Mouse (Mus musculus) limb, embryonic 14.5 days (tissue): Measurements from ENCODE around the gene Fbxo46. TPM values are rescaled to one million over a fixed set of nuclear protein-coding genes. Genes with fewer than 3 reads are reported as not detected.
A peak's percentile ranks its signal among the peaks of the same experiment; 100 is the strongest.

Experiments used
- ATAC-seq: fragments of 200-750 bp; cut with Nextera tagmentation; 2 replicates; pipeline ENCODE4 v1.8.0; 2017; ENCODE audit warnings: low read depth, moderate number of reproducible peaks, moderate TSS enrichment; ENCODE audit not compliant: low FRiP score
- DNase-seq: peaks from one replicate; pipeline ENCODE4 v3.0.0-alpha.2; 2015; ENCODE audit warnings: low spot score
- H3K27ac ChIP-seq: fragments of 300-500 bp; sonication (generic); replicated peaks from 2 replicates; pipeline ENCODE4 v1.5.1; 2014; ENCODE audit warnings: low read depth, mild to moderate bottlenecking, low read length, moderate library complexity, mixed read lengths
- H3K27me3 ChIP-seq: fragments of 300-500 bp; sonication (generic); 2 replicates; pipeline ENCODE4 v1.6.1; 2014; ENCODE audit warnings: low read length, mixed read lengths; ENCODE audit not compliant: control insufficient read depth, insufficient read depth
- H3K36me3 ChIP-seq: fragments of 300-500 bp; sonication (generic); 2 replicates; pipeline ENCODE4 v1.6.1; 2014; ENCODE audit warnings: mild to moderate bottlenecking, low read length, moderate library complexity, mixed read lengths; ENCODE audit not compliant: control insufficient read depth, insufficient read depth
- H3K4me1 ChIP-seq: fragments of 300-500 bp; sonication (generic); 2 replicates; pipeline ENCODE4 v1.6.1; 2014; ENCODE audit warnings: antibody characterized with exemption, low read length, mixed read lengths; ENCODE audit not compliant: control insufficient read depth, insufficient read depth
- H3K4me2 ChIP-seq: fragments of 300-500 bp; sonication (generic); replicated peaks from 2 replicates; pipeline ENCODE4 v1.6.1; 2014; ENCODE audit warnings: low read depth, mild to moderate bottlenecking, low read length, moderate library complexity; ENCODE audit not compliant: severe bottlenecking
- H3K4me3 ChIP-seq: fragments of 300-500 bp; sonication (generic); replicated peaks from 2 replicates; pipeline ENCODE4 v1.5.1; 2014; ENCODE audit warnings: low read length
- H3K9ac ChIP-seq: fragments of 300-500 bp; sonication (generic); 2 replicates; pipeline ENCODE4 v1.6.1; 2014; ENCODE audit warnings: mild to moderate bottlenecking, low read depth, low read length, moderate library complexity; ENCODE audit not compliant: severe bottlenecking
- H3K9me3 ChIP-seq: fragments of 300-500 bp; sonication (generic); 2 replicates; pipeline ENCODE4 v1.6.1; 2016; ENCODE audit warnings: low read length; ENCODE audit not compliant: control insufficient read depth
- POLR2A ChIP-seq: fragments of 200-500 bp; IDR thresholded peaks from 2 replicates; pipeline ENCODE4 v1.8.0; 2012; ENCODE audit warnings: inconsistent platforms, mild to moderate bottlenecking, moderate library complexity, borderline replicate concordance; ENCODE audit not compliant: insufficient read depth, insufficient read length; ENCODE audit errors: extremely low read depth
- WGBS: fragments of 180-500 bp; shearing (Covaris S2); extraction: QIAGEN DNeasy Blood & Tissue Kit; methylation state at CpG from one replicate; pipeline ENCODE4 v1.1.7; 2014; 5-methylcytosine and 5-hydroxymethylcytosine counted together
- polyA plus RNA-seq, 2 experiments: library from polyadenylated mRNA; depleted of rRNA in 1 of 2; stranded (reverse) in 1 of 2; unstranded in 1 of 2; fragments of >200 nt; fragmentation: Nextera tagmentation in 1 of 2; extraction: Ambion mirVana in 1 of 2; gene quantifications; 2 replicates each; pipeline versions ENCODE4 v1.2.1 to v1.2.3; 2012 to 2014

Gene Fbxo46
- polyA plus RNA-seq, 2 experiments: 9.9 to 10.6 TPM

DNA sequence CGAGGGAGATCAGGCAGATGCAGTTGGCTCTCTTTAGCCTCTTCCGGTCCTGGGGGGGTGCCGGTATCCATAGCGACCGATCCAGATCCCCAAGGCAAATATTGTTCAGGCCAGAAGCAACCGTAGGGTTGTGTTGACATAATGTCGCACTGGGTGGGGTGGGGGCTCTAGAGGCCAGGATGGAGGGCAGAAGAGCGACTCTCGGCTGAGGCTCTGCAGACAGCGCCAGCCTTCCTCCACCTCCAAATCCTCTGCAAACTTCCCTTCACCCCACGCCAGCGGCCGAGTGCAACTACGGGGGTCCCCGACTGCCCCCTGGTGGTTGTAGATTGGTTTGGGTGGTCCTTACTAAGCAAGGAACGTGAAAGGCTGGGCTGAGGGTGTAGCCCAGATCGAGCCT lies 53.2 kb downstream of the Fbxo46 start:
- peaks cover 2% of the 10 kb centered on the region; the same call in 1 of the 2 replicates for H3K4me1 ChIP-seq
- H3K9me3 ChIP-seq: peaks cover 5% of the 10 kb centered on the region; the same call in 1 of the 2 replicates
- H3K36me3 ChIP-seq: no peaks in the 10 kb centered on the region
- DNase-seq (peak; percentile 92), ATAC-seq (peak; percentile 76)
- WGBS: 6% methylated on average over 17 of the region's 17 CpGs
- peak overlapping the region; percentile 53 for H3K4me2 ChIP-seq
- no peak overlapping the region for H3K27ac ChIP-seq
- peak overlapping the region; percentile 28 for H3K4me3 ChIP-seq
- peaks cover 27% of the 10 kb centered on the region for H3K27me3 ChIP-seq
- peak overlapping the region; percentile 38 for H3K9ac ChIP-seq
- no peak for TF ChIP-seq POLR2A

DNA sequence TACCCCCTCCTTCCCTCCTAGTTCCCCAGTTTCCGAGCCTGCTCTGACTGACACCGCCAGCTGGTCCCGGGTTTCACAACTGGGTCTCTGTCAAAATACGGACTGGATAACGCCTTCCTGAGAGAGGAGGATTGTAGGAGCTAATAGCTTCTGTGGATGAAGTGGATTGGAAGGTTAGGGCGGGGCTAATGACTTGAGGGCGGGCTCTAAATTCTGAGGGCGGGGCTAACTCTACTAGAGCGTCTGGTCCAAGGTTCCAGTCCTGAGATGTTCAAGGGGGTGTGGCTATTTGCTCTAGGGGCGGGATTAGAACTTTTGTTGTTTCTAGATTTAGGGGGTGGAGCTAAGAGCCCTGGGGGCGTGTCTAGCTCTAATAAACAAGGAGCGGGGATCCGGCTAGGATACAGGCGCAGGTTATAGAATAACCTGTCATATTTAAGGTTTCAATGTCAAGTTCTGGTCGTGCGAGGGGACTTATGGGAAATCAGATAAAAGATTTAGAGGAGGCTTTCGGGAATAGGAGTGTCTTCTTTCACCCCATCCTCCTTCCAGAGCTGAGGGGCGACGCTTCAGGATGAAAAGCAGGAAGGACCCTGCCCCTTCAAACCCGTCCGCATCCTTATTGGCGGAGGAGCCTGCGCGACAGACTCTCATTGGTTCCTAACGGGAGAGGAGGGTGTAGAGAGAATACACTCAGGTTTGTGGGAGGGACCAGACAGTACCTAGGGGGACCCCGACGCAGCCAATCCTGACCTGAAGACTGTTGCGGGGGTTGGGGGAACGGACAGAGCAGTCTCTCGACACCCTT lies 56.3 kb downstream of the Fbxo46 start, which contains the start of gene Eml2:
TSS of gene Eml2 (plus strand) at position 714 of the 808 bp plus-strand sequence.
- peaks cover 2% of the 10 kb centered on the region; the same call in 1 of the 2 replicates for H3K4me1 ChIP-seq
- ATAC-seq (peak; percentile 39; the same call in 1 of the 2 replicates), DNase-seq (no peak)
- peak within 1 kb of the TSS; percentile 43 for H3K4me2 ChIP-seq
- H3K9ac ChIP-seq: no peak within 1 kb of the TSS
- peak within 1 kb of the TSS; percentile 25 for H3K4me3 ChIP-seq
- no peak for TF ChIP-seq POLR2A
- no peak within 1 kb of the TSS for H3K27ac ChIP-seq
- peaks cover 8% of the 10 kb centered on the region; the same call in 1 of the 2 replicates for H3K9me3 ChIP-seq
- no peaks in the 10 kb centered on the region for H3K36me3 ChIP-seq
- peaks cover 52% of the 10 kb centered on the region for H3K27me3 ChIP-seq
- 1% methylated on average over 30 of the region's 30 CpGs for WGBS

DNA sequence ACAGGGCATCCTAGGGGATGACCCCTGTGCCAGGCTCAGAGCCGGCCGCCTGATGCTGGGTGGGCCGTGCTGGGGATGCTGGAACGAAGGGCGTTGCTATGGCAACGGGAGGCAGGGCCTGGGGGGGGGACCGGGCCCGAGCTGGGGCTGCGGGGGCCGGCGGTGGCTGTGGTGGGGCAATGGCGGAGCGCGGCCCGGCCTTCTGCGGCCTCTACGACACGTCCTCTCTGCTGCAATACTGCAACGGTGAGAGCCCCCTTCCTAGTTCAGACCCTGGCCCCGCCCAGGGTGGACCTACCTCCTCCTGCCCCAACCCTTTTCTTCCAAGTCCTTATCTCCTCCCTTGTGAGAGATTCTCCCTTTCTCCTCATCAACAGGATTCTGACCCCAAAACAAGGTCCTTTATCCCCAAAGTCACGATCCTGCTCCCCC lies 56.9 kb downstream of the Fbxo46 start:
- Histone ChIP-seq H3K9me3 (peaks cover 8% of the 10 kb centered on the region; the same call in 1 of the 2 replicates), H3K4me3 (peak overlapping the region; percentile 25), H3K36me3 (no peaks in the 10 kb centered on the region), H3K27ac (no peak overlapping the region), H3K4me2 (peak overlapping the region; percentile 43), H3K9ac (no peak overlapping the region), H3K4me1 (peaks cover 5% of the 10 kb centered on the region; the same call in 1 of the 2 replicates), H3K27me3 (peaks cover 52% of the 10 kb centered on the region)
- DNase-seq (no peak), ATAC-seq (no peak; the same call in 1 of the 2 replicates)
- no peak for TF ChIP-seq POLR2A
- WGBS: 13% methylated on average over 8 of the region's 21 CpGs

DNA sequence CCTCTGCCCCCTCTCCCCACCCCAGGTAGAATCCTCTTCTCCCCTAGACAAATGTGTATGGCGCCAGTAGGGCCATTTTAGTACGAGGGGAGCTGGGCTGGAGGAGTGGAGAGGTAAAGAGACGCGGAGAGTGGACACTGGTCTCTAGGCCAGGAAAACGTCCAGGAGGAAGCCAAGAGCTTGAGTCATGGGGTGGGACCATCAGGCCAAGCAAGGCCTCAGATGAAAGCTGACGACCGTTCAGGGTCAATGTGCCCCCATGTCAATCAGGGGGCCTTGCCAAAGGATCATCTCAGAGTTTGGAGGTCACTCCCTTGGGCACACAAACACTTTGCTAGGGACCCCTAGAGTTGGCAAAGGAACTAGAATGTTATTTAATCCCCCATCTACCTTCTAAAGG lies 57.6 kb downstream of the Fbxo46 start:
- DNase-seq (no peak), ATAC-seq (no peak)
- H3K27ac ChIP-seq: no peak overlapping the region
- peaks cover 52% of the 10 kb centered on the region for H3K27me3 ChIP-seq
- H3K9ac ChIP-seq: no peak overlapping the region
- H3K4me2 ChIP-seq: no peak overlapping the region
- H3K9me3 ChIP-seq: peaks cover 8% of the 10 kb centered on the region; the same call in 1 of the 2 replicates
- 63% methylated on average over 7 of the region's 7 CpGs for WGBS
- TF ChIP-seq POLR2A: no peak
- H3K36me3 ChIP-seq: no peaks in the 10 kb centered on the region
- H3K4me3 ChIP-seq: no peak overlapping the region
- peaks cover 9% of the 10 kb centered on the region; the same call in 1 of the 2 replicates for H3K4me1 ChIP-seq

DNA sequence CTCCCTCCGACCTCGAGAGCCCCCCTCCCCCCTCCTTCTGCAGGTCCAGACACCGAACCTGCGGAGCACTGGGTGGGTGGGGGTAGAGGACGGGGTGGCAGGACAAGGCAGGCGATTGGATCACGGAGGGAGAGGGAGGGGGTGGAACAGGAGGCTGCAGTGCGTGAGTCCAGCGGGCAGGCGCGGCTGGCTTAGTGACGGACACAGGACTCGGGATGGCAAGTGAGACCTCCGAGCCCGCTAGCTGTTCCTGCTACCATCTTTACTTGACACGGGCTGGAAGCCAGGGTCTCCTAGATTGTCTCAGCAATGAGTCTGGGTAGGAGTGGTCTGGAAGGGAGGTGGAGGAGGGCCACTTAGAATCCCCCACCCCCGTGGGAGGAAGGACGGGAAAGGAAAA lies 58.4 kb downstream of the Fbxo46 start:
- Histone ChIP-seq H3K4me2 (0 out of 2 replicates have a peak overlapping the region, but pooled peaks have one; percentile 3), H3K9ac (no peak overlapping the region), H3K9me3 (peaks cover 8% of the 10 kb centered on the region; the same call in 1 of the 2 replicates), H3K4me1 (peaks cover 6% of the 10 kb centered on the region; the same call in 1 of the 2 replicates), H3K27ac (no peak overlapping the region), H3K27me3 (peaks cover 52% of the 10 kb centered on the region), H3K36me3 (no peaks in the 10 kb centered on the region), H3K4me3 (0 out of 2 replicates have a peak overlapping the region, but pooled peaks have one; percentile 6)
- ATAC-seq (no peak), DNase-seq (no peak)
- WGBS: 9% methylated on average over 18 of the region's 18 CpGs
- TF ChIP-seq POLR2A: no peak
